Mouse (Mus musculus) spleen, postnatal 10 days (tissue): ENCODE data around the gene Btk.

ENCODE experiments used
- DNase-seq, 2 experiments: peaks; one replicate each; pipeline ENCODE4 v3.0.0; 2021 to 2022; ENCODE audit warnings: low spot score in 2 of 2

The Btk gene

DNA sequence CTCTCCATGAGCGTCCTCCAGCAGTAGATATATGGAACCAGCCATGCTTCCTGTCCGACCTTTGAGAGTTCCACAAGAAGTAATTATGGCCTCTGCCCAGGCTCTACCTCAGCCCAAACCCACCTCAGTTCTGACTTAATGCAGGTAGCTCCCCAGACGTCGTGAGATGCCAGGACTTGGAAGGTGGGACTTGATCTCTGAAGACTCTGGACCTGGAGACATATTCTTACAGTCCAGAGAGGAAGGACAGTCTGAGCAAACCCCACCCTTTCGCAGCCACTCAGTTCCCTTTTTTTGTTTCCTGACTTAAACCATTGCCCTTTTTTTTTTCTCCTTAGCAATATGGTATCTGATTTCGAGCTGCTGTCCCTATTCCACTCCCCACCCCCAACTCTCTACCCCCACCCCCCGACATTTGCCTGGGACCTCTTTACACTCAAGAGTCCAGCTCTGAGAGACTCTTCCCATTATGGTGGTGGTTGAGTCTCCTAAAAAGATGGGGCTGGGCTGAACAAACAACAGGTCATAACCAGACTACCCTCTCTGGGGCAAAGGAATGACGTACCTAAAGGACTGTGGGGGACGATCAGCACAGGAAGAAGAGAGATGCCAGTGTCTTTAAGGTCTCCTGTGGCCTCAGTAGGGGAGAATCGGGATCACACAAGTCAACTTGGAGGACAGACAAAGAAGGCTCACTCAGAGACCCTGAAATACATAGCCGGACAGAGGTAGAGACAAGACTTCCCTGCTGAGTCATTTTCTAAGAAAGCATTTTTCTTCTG lies at the start of gene Btk:
Gene Btk, minus strand, starts transcription at position 683 of the 782 bp plus-strand sequence.
- peak; percentile 25 to 27 for DNase-seq

DNA sequence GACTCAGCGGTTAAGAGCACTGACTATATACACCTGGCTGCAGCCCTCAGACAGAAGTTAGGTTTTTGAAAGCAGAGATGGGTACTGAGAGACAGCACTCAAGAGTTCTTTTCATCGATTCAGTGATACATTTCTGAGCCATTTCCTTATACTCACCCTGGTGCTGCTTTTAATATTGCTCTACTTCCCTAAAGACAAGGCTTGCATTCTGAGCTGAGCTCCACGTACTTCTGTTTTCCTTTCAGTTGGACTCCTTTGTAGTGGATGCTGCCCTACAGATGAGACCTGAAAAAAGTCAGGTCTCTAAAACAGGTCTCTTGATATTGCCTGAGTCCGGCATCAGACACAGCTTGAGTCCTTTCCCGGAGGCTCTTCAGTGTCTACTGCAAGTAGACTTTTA lies 49.3 kb upstream of the Btk start:
- no peak for DNase-seq

DNA sequence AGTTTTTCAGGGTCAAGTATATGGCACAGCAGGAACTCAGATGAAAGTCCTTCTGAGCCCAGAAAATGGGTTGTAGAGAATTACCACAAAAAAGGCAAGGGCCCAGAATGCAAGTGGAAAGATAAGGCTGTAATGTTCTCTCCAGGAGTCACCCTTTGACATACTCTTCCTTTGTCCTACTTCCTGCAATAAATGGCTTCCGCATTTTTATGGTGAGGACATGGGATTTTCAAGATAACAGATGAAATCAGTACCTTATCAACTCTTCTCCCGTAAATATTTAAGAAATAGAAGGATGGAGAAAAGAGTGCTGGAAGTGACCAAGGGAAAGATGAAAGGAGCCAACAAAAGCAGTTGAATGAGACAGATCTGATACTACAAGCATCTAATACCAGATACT lies 44.8 kb upstream of the Btk start:
- DNase-seq, result no peak

DNA sequence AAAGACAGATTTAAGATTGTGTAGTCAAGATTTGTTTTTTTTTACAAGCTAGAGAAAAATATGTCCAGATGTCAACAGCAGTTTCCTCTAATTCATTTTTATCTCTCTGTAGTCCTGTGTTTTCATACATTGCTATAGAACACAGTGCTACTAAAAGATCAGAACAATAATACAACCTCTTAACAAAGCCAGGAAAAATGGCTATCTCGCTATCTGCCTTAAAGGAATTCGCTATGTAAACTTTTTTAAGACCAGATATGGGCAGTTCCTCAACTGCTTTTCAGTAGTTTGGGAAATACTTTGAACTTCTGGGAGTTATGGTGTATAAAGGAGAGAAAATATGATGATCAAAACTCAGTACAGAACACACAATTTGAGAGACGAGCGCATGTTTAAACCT lies 40.0 kb upstream of the Btk start:
- no peak for DNase-seq

DNA sequence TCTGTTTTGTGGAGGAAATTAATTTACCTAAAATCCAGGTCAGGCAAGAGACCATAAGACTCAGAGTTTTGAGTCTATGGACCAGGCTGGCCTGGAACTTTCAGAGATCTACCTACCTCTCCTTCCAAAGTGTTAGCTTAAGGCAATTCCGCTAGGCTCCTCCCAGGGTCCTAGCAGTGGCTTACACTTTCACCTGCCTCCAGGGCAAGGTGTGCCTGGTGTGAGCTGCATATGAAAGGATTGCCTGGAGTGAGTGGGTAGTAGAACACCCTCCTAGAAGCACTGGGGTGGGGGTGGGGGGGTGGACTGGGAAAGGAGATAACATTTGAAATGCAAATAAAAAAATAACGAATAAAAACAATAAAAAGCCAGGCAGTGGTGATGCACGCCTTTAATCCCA lies 38.3 kb upstream of the Btk start:
- DNase-seq, result no peak

DNA sequence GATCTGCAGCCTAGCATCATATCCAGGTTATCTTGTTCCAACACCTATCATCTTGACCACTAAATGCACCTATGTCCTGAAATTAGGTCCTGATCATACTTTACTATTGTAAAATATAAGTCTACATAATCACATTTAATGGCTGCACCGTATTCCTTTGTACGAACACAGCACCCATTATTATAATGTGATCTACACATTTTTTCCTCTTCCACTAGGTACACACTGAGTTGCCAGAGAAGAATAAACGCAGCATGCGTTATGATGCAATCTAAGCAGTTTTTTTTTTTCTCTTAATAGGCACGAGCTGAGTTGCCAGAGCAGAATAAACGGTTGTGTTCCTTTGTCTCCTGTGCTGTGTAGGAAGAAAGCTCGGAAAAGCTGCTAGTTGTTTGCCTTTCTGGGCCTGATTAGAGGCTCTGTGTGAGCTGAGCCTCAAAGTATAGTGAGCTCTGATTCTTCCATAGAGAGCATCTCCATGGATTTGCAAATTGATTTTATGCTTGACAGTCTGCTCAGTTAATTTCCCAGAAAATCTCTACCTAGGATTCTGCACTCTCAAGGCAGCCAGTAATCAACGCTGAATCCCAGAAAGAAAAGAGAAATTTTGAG lies 37.0 kb upstream of the Btk start:
- no peak for DNase-seq

DNA sequence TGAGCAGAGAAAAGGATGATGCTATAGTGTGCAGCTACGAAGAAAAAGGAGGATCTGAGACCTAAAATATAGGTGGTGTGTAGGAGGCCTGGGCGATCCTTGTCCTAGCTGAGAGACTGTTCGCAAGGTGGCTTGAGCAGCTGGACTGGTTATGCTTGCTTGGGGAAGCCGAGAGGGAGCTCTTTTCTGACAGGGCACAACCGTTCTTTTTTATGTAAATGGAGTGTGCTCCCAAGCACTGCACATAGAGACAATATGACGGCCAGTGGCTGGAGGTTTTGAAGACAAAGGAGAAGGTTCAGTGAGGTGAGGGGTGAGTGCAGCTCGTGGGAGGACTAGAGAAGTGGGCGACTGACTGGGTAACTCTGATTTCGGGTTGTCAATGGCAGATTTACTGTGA lies 36.3 kb upstream of the Btk start:
- no peak for DNase-seq

DNA sequence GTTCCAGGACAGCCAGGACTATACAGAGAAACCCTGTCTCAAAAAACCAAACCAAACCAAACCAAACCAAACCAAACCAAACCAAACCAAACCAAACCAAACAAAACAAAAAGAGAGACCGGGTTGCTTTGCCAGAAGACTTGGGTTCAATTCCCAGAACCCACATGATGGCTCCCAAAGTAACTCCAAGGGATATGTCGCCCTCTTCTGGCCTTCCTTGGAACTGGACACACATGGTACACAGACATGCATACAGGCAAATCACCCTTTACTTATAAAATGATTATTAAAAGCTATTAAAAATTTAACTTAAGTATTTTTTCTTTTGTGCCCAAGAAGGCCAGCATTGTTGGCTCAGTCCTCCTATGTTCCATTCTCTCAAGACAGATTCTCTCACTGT lies 30.9 kb upstream of the Btk start:
- peak; percentile 28 to 60 for DNase-seq

DNA sequence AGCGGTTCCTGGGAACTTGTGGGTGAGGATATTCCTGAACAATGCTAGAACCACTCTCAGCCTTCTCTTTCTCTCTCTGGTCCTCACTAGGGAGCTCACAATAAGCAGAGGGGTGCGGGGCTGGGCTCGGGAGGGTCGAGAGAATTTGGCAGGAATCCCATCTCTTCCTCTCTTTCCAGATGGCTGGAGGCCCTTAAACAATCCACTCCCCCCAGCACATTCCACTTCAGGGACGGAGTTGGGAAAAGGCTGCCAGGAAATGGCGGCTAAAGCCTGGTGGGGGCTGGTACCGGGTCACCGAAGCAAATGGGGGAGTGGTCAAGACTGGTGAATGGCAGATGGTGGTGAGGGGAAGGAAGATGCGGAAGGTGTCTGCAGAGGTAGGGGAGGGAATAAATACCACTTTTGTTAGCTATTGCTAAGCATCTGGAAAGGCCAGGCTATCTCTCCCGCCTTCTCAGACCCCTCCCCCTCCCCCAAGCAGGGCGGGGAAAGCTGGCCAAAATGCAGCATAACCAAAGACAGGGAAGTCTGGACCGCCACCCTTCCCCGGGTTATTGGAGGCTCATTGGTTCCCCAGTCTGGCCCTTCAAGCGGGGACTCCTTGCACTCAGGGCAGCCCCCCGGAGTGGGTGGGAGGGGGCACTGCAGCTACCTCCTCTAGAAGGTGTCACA lies 29.1 kb upstream of the Btk start:
- DNase-seq, result peak; percentile 20 to 44

DNA sequence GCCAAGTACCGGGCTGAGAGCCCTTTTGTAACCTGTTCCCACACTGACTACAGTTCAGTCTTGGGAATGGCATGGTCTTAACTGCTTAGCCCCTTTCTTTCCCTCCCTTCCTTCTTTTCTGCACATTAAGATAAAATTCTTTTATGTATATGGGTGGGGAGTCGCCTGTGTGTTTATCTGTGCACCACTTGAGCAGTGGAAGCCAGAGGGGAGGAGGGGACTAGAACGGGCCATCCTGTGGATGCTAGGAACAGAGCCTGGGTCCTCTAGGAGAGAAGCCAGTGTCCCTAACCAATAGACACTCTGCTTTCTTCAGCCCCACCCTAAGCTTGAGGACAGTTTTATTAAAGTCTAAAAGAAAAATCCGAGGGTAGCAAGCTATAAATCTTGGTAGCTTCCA lies 27.6 kb upstream of the Btk start:
- no peak for DNase-seq

DNA sequence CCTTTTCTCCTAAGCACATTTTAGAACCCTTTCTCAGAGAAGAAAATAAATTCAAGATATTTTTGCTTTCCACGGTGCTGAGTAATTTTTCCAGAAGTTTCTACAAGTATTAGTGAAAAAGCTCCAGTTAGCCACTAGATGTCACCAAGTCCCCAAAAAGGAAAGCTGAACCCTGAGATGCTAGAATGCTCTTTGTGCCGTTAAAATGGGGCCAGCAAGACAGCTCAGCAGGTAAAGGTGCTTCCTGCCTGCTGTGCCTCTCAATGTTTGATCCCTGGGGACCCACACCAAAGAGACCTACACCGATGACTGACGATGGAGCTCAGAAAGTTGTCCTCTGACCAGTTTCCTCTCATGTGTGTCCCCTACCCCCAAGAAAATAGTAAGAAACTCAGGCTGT lies 26.1 kb upstream of the Btk start:
- DNase-seq, result no peak

DNA sequence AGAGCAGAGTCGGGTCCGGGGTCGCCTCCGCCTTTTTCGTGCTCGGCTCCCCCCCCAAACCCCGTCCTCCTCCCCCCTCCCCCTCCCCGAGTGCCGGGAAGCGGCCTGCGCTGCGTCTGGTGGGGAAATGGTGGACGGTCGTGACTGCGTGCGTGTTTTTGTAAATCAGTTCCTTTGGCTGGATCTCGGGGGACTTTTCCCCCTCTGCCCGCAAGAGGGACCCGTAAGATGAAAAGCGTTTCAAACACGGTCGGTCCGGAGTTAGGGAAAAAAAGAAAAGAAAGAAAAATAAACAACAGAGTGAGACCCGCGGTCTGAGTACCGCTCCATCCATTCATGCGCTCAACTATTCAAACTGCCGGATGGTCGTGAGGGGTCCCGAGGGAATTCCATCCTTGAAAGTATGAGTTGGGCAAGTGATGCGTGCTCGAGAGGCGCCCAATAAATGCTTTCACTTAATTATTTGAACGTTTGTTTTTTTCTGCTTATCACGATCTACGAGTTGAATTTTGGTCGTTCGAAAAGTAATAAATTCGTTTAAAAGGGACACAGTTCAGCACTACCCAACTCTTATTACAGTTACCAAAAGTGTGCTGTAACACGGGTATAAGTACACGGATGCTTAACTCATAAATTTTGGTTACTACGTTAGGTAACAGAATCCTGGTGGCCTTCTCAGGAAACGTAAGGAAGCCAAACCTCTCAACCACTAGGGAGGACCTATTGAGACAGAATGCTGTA lies 18.2 kb upstream of the Btk start:
- no peak for DNase-seq

DNA sequence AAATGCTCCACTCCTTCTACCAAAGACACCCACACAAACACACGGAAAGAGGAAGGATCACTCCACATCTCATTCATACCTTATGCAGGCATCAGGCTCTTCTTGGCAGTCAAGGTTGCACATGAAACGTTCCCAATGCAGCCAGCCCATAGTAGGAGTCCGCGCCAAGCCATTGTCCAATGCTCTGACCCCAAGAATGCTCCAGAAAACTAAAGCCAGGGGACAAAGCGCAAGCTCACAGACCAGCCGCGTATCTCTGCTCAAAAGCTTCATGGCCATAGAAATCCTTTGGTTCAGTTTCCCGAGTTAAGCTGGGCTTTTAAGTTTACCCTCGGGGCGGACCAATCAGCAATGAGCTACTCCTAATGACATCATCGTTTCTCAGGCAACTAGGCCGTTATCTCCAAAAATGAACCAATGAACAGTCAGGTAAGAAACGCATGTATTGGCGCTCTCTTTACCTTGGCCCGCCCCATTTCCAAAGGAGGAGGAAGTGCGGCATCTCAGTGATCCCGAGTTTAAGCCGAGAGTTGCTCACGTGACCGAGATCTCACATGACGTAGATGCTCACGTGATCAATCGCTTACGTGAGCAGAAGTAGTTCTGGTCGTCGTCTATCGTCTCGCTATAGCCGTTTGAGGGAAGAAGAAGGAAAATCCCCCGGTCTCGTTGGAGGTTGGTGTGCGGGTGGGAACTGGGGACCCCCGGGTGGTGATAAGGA lies 17.4 kb upstream of the Btk start, which contains the start of the genes Gla and Hnrnph2:
Gene Gla, minus strand, starts transcription at position 467 of the 721 bp plus-strand sequence.
Gene Hnrnph2, plus strand, starts transcription at position 521 of the 721 bp plus-strand sequence.
- DNase-seq, result peak; percentile 77 to 89

DNA sequence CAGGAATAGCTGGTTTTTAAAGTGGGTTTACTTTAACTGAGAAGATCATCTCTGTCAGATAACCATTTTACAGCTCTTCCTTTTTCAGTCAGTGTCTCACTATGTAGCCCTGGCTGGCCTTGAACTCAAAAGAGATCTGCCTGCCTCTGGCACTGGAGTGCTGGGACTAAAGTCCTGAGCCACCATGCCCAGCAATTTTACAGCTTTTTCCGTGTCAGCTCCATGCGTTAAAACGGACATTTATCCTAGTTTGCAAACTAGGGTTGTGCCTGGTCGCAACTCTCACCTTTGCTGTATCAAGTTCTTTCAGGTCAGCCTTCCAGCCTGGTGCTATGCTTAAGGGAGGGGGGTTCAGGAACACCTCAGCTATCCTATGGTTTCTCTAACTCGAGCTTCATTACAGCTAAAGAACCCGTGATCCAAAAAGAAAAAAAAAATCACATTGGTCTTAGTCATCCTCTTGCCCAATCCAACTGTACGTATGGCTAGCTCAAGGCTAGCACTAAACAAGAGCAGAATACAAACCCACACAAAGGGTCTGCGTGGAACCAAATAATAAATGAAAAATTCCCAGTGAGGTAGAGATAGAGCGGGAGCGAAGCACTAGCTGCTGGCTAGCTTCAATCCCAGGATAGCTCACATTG lies 16.7 kb upstream of the Btk start:
- no peak for DNase-seq

DNA sequence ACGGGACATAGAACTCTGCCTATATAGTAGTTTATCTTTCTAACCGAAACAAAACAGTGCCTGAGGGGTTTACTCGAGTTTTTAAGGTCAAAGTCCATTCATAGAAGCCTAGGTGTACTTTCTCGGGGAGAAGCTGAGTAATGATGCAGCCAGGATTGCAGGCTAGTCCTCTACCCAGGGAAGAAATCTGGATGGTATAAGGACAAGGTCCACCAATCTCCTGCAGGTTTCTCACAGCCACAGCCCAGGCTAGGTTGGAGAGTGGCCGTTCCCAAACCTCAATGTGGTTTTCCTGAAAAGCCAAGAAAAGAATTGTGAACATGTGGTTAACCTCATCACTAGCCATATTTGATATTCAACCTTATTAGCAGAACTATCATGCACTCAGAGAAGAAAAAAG lies 6.5 kb upstream of the Btk start:
- DNase-seq, result no peak

DNA sequence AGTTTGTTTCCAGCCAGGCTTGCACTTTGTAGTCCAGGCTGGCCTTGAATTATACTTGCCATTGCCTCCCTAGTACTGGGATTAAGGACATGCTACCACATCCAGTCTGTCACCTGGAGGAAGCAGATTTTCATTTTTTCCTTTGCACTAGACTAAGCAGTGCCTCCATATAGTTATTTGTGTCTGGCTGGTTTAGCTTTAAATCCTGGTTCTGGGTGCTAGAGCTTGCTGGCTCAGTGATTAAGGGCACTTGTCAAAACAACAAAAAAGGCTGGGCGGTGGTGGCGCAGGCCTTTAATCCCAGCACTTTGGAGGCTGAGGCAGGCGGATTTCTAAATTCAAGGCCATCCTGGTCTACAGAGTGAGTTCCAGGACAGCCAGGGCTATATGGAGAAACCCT lies 5.6 kb upstream of the Btk start:
- DNase-seq, result no peak

DNA sequence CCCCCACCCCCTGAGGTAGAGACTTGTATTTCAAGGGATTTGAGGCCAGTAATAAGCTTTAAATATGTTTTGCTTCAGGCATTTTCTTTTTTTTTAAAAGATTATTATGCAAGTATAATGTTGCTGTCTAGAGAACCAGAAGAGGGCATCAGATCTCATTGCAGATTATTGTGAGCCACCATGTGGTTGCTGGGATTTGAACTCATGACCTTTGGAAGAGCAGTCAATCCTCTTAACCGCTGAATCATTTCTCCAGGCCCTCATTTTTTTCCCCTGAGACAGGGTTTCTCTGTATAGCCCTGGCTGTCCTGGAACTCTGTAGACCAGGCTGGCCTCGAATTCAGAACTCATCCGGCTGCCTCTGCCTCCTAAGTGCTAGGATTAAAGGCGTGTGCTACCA lies 4.9 kb upstream of the Btk start:
- no peak for DNase-seq

DNA sequence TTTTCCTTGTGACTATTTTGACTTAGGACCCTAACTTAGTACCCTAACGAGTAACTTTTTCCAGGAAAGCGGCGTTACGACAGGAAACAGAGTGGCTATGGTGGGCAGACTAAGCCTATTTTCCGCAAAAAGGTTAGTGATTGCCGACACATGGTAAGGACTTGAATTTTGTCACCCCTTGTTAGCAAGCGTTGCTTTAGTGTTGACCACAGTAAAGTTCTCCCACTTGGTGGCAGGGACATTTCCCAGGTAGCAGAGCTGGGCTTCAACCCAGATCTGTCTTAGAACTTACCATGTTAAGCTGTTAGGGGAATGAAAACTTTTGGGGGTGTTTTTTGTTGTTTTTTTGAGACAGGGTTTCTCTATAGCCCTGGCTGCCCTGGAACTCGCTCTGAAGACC lies 3.1 kb upstream of the Btk start:
- DNase-seq, result no peak

DNA sequence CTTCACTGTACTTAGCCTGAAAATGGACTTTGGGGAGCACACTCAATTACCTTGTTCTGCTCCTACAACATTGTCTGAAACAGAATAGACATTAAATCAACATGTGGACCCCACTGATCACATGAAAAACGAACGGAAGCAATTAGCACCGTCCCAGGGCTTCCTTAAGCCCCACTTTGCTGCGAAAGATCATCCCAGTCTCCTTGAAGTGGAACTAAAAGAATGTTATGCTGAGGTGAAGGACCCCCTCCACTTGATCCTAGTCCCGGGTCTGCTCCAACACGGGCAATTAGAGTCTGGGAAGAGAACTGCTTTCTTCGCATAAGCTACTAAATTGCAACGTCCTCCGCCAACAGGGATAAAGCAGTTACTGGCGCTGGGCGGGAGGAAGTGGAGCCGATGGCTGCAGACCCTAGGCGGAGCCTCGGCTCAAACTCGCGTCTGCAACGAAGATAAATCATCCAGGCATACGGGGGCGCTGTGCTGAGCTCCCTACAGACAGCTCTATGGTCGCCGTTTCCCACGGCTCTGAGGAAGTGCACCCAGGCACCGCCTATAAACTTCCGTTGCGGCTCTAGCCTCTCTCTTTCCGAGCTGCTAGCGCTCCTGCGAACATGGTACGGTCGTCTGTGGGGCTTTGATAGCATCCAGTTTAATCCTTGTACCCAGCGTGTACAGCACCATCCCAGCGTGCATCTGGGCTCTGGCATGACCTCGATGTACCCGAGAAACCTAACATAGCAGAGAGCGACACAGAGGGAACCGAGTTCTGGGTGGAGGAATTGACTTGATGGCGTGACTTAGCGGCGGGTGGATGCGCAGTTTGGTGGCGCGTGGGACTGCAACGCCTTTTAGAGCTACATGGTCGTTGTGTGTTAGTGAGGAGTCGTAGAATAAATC lies 2.0 kb upstream of the Btk start, which contains the start of gene Rpl36a:
Gene Rpl36a, plus strand, starts transcription at position 552 of the 900 bp plus-strand sequence.
- peak; percentile 85 to 92 for DNase-seq

DNA sequence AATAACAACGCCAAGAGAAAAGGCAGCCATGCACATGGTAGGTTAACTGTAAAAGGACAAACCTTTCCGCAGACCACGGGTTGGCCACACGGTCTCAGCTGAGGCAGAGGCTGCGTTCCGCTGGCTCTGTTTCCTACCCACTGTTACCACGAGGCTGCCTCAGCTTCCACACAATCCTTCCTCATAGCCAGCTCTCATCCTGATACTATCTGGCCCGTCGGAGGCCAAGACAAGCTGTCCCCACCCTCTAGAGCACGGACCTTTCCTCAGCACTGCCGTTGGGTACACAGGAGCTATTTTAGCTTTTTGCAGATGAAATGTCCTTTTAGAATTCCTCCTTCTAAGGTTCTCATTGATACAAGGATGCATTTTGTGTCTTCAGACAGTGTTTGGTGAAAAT lies 1.1 kb downstream of the Btk start:
- DNase-seq, result peak in 1 of 2 experiments; percentile 32
